Mouse (Mus musculus): Measurements from ENCODE around the gene Slc43a2.
"Not testable (repeated sequence)": the region's sequence is repeated elsewhere in the genome, so short reads cannot be mapped to it uniquely, and the experiment has no call there.

The Slc43a2 gene

DNA sequence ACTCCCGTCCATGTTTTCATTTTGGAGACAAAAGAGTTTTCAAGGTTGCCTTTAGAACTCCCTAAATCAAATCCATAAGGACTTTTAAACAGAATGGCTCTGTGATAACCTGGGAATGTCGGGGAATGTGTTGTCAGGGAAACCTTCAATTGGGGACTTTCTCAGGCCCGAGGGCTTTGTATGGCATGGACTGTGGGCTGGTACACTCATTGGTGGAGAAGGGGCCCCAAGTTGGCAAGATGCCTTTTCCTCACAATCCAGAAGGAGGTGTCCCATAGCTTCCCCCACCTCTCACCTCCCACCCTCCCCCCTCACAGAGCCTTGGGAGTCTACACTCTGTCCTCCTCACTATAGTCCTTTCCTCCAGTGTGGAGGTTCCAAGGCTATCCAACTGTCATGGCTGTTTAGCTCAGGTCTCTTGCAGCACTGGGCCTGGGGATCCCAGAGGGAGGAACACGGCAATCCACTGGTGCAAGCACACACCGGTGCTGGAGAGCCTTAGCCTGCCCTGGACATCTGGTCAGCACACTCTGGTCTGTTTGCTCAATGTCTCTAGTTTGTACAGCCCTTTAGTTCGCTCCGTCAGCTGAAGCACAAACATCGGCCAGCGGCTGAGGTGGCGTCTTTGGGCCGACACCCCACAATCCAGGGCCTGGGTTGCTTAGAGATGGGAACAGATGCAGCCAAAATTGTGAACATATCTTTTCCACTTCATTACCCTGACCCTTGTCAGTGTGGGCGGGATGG lies 18.9 kb downstream of the Slc43a2 start:
- no peak for DNase-seq (ENCODE audit: low read depth, low spot score)

DNA sequence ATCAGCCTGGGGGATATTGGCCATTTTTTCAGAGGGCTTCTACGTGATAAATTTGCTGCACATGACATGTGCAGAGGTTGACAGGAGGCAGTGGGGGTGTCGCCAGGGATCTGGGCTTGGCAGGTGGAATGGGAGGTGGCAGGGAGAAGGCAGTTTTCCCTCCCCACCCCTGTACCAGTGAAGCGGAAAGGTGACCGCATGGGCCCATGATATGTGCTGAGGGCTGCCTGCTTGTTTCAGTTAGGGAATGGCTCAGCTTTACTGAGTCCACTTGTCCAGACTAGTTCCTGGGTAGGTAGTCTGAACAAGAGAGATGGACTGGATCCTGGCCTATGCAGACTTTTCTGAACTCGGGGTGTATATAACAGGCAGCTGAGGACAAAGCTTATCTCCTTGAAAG lies 19.8 kb downstream of the Slc43a2 start:
- no peak for DNase-seq (ENCODE audit: low read depth, low spot score)

DNA sequence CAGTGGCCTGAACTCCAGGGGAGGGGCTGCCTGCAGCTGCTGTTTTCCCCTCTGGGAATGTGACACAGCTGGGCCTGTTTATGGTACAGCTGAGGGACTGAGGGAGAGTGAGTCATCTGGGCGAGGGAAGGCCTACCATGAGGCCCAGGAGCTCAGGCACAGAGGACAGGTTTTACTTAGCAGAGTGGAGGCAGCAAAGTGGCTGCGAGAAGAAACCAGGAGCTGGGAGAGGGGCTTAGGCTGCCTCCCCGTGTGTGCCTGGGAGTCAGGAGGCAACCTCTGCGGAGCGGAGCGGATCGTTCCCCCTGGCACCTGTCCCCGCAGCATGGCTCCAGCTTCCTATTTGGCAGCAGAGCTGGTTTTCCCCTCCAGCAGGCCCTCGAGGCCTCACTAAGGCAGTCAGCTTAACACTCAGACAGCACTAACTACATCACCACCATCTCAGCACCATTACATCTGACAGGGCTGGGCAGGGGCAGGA lies 20.5 kb downstream of the Slc43a2 start:
- DNase-seq (ENCODE audit: low read depth, low spot score): no peak

DNA sequence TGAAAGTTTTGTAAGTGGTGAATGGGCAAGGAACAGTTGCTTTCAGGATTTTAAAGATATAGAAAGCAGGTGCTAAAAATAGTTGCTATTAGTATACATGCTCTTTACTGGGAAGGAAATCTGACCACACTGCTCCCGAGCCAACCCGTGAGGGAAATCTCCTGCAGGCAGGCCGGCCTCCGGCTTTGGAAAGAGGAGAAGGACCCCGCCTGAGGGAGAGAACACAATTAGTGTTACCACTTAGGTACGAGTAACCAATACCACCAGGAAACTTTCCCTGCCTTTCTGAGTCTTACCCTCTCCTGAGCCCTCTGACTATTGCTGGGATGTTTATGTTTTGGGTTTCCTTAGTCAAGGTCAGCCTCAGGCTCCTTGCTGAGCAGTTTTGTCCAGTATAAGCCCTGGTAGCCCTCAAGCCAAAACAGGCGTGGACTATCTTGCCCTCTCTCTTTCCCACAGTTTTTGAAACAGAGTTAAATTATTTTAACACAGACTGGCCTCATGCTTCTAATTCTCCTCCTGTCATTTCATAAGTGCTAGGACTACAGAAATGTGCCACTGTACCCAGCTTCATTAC lies 21.5 kb downstream of the Slc43a2 start:
- DNase-seq (ENCODE audit: low read depth, low spot score): no peak

DNA sequence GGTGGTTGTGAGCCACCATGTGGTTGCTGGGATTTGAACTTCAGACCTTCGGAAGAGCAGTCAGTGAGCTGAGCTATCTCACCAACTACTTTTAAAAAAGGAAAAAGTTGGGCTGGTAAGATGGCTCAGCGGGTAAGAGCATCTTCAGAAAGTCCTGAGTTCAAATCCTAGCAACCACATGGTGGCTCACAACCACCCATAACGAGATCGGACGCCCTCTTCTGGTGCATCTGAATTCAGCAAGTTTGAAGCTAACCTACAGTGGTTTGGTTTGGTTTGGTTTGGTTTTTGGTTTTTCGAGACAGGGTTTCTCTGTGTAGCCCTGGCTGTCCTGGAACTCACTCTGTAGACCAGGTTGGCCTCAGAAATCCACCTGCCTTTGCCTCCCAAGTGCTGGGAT lies 24.5 kb downstream of the Slc43a2 start:
- not testable (repeated sequence) for DNase-seq (ENCODE audit: low read depth, low spot score)

DNA sequence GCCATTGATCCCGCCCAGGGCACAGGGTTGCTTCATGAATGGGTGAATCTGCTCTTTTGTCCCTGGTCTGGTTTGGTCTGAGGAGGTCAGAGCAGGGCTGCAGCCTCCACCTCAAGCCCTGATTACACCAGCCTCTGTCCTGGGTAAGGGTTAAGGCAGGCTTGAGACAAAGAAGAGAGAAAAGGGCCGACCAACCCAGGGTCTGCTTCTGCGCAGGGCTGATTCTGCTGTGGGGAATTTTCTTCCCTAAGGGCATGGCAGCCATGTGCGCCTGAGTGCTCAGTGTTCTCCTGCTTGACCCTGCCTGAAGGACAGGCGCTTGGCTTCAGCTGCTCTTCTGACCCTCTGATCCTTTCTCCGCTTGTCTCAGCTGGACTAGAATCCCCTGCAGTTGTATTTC lies 25.6 kb downstream of the Slc43a2 start:
- DNase-seq (ENCODE audit: low read depth, low spot score): no peak

- no peak for DNase-seq (ENCODE audit: low read depth, low spot score)
Observed at GRCm38 (mm10) chr11:75558101-75558500, 26.6 kb downstream of the Slc43a2 start.

DNA sequence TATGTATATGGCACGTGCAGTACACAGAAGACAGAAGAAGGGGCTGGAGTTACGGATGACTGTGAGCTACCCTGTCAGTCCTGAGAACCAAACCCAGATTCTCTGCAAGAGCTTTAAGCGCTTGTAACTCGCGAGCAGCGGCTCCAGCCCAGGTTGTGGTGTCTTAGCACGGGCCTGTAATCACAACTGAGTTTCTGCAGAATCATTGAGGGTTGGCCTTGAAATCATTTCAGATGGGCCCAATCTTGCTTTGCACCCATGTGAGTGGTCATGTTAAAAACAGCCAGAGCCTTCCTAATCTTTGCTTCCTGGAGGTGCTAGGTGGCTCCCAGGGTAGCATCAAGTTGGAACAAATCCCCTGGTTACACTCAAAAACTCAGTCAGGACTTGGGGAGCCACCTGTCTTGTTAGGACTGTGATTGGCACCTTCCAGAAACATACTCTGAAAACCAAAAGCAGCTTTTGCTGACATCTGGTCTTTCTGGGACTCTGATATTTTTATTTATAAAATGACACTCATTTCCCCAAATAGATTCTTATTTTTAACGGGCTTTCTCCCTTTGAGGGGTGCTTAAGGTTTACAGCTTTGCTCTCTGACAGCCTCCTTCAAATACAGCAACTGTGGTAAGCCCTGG lies 28.5 kb downstream of the Slc43a2 start:
- peak; percentile 55 for DNase-seq (ENCODE audit: low read depth, low spot score)

GRCm38 (mm10) chr11:75560530-75561409 lies 29.3 kb downstream of the Slc43a2 start:
- no peak for DNase-seq (ENCODE audit: low read depth, low spot score)

- no peak for DNase-seq (ENCODE audit: low read depth, low spot score)
Observed at GRCm38 (mm10) chr11:75561410-75561791, 29.9 kb downstream of the Slc43a2 start.

GRCm38 (mm10) chr11:75562840-75563239 lies 31.3 kb downstream of the Slc43a2 start:
- DNase-seq (ENCODE audit: low read depth, low spot score): no peak

DNA sequence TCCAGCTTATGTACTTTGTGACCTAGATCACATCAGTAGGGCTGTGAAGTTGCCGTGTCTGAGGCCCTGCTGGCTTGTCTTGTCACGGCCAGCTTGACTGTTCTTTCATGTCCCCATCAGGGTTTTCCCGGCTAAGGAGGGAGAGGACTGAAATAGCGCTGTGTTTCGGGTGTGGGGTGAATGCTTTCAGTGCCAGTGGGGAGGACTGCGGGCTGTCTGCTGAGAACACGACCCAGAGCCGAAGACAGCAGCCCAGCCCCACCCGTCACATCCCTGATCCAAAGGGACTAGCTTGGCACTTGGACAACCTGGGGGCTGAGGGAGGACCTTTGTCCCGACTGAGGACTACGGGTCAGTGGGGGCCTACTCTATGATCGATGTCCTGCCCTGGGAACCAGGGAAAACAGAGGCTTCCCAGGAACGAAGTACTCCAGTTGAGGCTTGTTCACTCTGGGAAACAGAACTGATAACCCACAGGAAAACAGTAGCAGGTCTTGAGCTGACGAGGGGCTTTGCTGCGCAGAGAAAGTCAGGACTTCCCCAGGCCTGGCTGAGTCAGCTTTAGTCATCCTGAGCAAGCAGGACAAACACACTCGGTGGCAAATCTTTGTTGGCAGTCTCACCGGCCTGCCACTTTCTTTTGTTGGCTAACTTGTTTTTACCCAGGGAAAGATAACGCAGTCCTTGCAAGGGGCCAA lies 32.5 kb downstream of the Slc43a2 start:
- DNase-seq (ENCODE audit: low read depth, low spot score): no peak

DNA sequence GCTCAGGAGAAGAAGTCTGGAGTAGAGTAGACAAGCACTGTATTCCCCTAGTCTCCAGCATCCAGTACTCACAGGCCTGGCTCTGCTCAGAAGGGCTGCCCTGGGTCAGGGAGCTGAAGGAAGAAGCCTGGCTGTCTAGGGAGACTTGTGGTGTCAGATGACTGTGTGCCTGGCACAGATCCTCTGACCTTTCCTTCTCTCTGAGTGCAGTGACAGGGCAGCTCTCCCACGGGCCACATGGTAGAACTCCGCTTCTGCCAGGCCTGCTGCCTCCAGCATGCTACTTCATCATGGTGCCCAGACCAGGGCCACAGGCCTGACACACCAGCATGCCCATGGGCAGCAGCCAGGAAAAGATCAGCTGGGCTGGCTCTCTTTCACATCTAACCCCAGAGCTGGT lies 34.4 kb downstream of the Slc43a2 start:
- no peak for DNase-seq (ENCODE audit: low read depth, low spot score)

- no peak for DNase-seq (ENCODE audit: low read depth, low spot score)
Observed at GRCm38 (mm10) chr11:75566276-75567196, 35.0 kb downstream of the Slc43a2 start.

DNA sequence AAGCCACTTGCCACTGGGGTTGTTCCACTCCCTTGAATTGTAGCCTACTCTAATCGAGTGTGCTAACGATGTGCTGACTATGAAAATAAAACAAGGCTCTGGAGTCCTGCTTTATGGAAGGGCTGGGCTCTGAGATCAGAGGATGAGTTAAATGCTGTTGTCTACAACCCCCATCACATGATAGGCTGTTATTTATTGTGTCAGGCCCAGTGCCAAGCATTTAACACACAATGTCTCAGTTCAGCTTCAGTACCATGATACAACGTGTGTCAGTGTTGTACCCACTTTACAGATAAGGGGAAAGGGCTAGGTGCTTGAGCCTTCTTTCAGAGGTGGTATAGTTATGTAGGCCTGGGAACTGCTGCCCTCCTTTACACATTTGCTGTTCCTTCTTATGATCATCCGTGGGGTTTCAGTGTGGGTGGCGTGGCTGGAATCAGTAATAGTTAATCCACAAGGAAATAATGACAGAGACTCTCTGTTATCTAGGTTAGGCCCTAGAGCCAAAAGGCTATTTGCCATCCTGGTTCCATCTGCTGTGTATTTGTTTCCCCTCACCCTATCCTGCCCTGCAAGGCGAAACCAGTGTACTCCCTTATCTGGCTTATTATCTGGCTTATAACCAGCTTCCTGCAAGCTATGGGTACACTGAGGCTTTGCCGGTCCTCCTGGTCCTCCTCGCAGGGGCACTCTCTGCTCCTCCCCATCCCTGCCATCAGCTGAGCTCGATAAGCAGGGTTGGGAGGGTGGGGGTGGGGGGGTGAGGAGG lies 36.0 kb downstream of the Slc43a2 start:
- no peak for DNase-seq (ENCODE audit: low read depth, low spot score)

DNA sequence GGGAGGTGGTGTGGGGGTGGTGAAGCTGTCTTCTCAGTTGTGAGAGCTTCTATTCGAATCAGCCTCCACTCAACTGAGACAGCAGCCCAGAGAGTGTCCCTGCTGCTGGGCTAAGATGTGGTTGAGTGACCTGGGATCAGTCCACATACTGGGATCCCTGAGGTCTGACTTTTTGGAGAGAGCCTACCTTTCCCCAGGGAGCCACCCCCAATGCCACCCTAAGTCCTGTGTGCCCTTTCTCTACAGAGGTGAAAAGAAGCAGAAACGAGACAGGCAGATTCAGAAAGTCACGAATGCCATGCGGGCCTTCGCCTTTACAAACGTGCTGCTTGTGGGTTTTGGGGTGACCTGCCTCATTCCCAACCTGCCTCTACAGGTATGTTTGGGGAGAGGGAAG lies 36.6 kb downstream of the Slc43a2 start:
- DNase-seq (ENCODE audit: low read depth, low spot score): no peak

GRCm38 (mm10) chr11:75568962-75569361 lies 37.5 kb downstream of the Slc43a2 start:
- DNase-seq (ENCODE audit: low read depth, low spot score): no peak

DNA sequence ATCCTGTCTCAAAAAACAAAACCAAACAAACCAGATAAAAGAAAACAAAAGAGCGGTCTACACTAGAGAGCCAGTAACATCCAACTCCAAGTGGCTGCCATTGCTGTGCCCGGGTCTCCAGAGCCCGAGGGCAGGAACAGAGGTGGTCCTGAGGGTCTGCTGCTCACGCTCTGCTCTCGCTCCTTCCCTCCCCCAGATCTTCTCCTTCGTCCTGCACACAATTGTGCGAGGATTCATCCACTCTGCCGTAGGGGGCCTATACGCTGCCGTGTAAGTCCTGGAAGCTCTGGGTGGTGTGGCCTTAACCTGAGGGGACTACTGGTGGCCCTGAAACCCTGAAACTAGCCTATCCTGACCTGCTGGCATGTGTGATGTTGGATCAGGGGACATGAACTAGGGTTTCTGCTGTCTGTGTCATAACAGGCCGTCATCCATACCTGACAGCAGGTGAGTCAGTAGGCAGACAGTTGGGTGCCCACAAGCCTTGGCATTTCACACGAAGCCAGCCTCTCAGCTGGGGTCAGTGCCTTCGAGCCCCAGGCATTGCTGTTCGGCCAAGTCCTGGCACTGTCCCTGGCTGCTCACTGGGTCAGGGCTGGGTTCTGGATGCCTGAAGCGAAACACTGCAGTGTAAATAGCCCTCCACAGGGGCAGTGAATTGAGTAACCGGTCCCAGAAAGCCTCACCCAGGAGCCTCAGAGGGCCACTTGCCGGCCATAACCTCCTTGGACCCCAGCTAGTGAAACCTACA lies 39.1 kb downstream of the Slc43a2 start:
- DNase-seq (ENCODE audit: low read depth, low spot score): no peak
